Mouse (Mus musculus): ENCODE results near the gene Camta1.

DNA sequence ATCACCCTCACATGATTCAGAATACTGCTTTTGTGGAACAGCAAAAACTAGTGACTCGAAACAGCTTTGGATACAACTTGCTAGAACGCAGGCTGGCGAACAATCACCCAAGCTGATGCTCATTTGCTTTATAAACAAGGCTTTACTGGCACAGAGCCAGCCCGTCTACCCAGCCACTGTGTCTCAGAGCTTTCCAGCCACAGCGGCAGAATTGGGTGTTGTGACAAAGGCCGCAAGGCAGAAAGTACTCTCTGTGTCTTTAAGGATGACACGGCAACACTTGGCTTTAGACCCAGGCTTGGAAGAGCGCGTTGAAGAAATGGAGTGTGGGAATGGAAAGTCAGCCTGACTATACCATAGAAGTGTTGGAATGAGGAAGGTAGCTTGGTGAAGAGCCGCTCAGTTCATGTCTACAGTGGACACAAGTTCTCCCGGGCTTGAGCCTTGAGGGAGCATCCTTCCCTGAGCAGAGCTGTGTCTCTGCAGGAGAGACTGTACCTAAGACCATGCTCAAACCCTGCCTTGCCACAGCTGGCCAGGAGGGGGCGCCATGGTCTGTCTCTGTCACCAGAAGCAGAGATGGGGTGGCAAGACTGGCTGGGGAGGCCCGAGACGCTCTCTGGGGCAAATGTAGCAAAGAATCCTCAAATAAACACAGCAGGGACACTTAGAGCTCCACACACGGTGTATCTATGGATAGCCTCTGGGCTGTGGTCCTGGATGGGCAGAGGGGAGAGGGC lies 645.0 kb downstream of the Camta1 start:
- no peak for TF ChIP-seq GATA1 (IDR thresholded peaks at IDR 0.05; ENCODE audit: borderline replicate concordance, low read length)
- TF ChIP-seq FLI1 (IDR thresholded peaks at IDR 0.05; ENCODE audit: low read length), result no peak
